Mouse (Mus musculus) thymus, postnatal 10 days (tissue): ENCODE measurements around the gene Abi1.
"Not testable (repeated sequence)": the region's sequence is repeated elsewhere in the genome, so short reads cannot be mapped to it uniquely, and the experiment has no call there.

ENCODE experiments used
- DNase-seq, 2 experiments: peaks; one replicate each; pipeline ENCODE4 v3.0.0; 2021; ENCODE audit warnings: low spot score in 2 of 2

Abi1 gene

DNA sequence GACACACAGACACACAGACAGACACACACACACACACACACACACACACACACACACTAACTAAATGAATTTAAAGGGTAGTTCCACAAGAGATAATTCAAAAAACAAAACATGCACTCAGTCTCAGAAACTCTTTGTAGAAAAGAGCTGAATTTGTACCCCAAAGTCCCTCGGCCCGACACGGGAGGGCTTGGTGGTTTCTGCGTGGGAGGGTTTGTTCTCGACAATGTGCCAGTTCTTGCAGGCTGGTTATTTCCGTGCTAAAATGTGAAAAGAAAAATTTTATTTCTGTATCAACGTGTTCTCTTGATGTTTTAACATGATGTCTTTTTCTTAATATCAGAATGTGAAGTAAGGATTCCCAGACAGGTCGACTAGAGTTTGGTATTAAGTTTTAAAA, 77.8 kb downstream of the Abi1 start:
- no peak for DNase-seq

DNA sequence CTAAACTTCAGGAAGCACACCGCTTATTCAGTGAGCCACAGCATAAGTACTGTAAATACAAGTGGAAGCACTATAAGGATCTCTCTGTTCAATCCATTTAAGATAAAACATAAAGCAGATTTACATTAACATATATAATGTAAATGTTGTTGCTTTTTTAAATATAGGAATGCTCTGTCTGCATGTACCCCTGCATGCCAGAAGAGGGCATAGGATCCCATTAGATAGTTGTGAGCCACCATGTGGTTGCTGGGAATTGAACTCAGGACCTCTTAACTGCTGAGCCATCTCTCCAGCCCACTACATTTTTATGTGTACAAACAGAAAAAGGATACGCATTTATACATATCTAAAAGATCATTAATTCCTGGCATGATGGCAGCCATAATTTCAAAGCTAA, 78.4 kb downstream of the Abi1 start:
- DNase-seq = no peak

DNA sequence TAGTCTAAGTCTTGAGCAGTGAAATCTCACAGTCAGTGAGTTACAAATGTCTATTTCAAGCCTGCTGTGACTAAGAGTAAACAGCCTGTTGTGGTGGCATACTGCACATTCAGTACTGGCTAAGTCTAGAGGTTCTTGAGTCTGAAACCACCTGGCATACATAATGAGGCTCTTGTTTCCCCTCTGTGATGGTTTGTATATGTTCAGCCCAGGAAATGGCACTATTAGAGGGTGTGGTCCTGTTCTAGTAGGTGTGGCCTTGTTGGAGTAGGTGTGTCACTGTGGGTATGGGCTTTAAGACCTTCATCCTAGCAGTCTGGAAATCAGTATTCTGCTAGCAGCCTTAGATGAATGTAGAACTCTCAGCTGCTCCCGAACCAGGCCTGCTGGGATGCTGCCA, 82.6 kb downstream of the Abi1 start:
- no peak for DNase-seq

DNA sequence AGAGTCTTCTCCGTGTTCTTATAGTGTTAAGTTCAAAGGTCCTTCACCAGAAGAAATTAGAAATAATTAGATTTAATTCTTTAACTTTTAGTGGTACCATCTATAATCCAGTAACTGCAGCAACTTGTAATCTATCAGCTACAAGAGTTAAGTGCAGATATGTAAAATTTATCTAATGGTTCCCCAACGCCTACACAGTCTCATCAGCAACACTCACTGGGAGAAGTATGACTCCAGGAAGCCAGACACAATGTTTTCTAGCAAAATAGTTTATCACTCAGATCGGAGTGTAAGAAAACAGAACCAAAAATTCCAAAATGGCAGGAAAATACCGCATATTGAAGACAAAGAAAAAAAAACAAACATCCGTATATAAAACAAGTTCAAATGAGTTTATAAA, 84.1 kb downstream of the Abi1 start:
- DNase-seq = no peak

DNA sequence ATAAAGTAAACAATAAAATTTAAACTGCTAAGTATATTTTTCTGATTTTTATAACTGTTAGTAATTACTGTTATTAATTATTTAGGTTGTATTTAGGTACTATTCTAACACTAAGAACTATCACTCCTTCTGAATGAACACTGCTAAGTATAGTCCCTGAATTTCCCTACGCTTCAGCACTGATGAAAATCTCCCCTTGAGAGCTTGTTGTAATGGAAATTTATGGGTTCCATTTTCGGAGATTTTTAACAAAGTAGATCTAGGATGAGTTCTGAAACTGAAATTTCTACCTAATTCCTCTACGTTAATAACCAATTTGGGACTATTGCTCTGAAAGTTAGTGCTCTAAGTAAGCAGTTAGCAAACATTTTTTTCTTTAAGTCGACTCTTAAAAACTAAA, 85.8 kb downstream of the Abi1 start:
- DNase-seq = no peak

DNA sequence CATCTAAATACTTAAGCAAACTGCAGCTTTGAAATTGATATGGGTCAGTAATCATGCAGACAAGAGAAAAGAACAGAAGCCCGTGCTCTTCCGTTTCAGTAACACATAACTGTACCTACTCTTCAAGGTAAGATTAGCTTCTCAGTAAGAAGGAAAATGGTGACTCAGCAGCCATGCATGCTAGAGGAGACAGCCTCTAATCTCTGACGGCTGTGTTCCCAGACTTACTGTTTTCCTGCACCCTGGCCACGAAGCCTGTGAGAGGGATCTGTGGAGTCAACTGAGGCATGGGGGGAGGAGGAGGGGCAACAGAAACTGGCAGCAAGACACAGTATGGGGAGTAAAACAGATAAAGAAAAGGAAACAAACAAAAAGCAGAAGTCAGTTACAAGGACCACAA, 90.1 kb downstream of the Abi1 start:
- DNase-seq = no peak

DNA sequence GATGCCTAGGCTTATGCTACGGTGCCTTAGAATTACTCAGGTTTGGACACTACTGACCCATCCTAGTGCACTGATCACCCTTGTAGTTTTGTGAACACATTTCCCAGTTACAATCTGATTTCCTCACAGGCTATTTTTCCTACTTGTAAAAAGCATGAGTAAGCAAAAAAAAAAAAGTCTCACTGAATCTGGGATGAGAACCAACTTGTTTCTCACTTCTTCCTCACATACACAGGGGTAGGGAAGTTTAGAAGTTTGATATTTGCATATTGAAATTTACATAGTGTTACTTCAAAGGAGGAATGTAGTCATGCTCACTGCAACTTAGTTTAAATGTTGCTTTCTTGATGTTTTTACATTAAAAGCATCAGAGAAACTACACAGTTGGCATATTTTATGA, 106.5 kb downstream of the Abi1 start:
- DNase-seq = no peak

DNA sequence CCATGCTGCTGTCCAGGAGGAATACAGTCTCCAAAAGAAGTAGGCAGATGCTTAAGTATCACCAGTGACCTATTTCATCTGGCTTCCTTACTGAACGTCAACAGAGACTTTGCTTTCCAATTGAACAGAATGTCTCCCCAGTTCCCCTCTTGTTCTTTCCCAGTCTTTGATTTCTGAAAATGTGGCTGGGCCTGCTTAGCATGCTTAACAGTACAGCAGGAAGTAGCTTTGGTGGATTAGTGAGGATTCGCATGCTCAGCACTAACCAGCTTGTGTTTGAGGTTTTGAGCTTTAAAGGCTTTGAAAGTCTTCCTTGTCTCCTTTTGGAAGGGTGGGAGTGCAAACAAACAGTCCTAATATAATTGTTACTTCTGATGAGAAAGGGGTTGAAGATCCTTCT, 111.8 kb downstream of the Abi1 start:
- no peak for DNase-seq

DNA sequence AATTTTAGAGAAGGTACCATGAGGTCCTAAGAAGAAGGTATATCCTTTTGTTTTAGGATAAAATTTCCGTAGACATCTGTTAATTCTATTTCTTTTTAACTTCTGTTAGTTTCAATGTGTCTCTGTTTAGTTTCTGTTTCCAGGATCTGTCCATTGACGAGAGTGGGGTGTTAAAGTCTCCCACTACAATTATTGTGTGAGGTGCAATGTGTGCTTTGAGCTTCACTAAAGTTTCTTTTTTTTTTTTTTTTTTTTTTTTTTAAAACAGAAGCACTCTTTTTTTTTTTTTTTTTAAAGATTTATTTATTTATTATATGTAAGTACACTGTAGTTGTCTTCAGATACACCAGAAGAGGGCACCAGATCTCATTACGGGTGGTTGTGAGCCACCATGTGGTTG, 114.1 kb downstream of the Abi1 start:
- DNase-seq = not testable (repeated sequence)

DNA sequence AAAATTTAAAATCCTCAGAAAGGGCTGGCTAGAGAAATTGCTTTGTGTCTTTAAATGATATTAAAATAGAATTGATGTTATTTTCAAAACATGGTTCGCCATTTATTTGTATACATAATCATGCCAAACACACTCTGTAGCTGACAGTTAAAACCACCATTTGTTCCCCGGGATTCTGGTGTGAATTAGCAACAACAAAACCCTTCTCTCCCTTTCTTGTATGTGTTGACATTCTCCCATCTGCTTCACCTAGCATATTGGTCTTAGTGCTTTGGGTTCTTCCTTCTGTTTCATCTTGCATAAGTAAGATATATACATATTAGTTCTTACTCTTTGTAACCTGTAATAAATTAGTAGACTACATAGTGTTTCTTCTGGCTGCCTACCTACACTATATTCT, 121.4 kb downstream of the Abi1 start:
- no peak for DNase-seq

DNA sequence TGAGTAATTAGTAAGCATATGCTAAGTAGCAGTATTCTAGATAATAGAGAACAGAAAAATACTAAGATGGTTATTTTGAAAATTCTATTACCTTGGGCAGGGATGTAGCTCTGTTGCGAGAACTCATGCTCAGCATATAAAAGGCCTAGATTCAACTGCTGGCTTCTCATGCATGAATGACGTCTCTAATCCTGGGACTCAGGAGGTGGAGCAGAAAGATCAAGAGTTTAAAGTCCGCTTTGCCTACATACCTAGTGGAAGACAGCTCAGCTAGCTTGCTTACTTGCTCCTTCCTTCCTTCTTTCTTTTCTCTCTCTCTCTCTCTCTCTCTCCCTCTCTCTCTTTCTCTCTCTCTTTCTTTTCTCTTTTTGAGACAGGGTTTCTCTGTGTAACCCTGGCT, 125.6 kb downstream of the Abi1 start:
- no peak for DNase-seq

DNA sequence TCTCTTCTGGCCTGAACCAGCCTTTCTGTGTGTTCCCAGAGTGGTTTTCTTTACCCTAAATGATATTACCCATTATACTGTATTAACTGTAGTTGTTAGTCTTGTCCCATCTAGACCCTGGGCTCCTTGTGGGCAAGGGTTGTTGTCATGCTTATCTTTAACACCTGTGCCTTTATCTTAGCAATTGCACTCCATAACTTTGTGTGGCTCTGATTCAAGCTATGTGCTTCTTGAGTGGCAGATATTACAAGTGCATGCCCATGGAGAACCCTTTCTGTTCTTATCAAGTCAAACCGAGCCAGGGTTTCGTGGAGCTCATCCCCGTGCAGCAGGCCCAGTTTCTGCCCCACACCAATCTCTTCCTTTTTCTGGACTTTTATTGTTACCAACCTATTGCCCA, 136.1 kb downstream of the Abi1 start:
- DNase-seq = no peak

DNA sequence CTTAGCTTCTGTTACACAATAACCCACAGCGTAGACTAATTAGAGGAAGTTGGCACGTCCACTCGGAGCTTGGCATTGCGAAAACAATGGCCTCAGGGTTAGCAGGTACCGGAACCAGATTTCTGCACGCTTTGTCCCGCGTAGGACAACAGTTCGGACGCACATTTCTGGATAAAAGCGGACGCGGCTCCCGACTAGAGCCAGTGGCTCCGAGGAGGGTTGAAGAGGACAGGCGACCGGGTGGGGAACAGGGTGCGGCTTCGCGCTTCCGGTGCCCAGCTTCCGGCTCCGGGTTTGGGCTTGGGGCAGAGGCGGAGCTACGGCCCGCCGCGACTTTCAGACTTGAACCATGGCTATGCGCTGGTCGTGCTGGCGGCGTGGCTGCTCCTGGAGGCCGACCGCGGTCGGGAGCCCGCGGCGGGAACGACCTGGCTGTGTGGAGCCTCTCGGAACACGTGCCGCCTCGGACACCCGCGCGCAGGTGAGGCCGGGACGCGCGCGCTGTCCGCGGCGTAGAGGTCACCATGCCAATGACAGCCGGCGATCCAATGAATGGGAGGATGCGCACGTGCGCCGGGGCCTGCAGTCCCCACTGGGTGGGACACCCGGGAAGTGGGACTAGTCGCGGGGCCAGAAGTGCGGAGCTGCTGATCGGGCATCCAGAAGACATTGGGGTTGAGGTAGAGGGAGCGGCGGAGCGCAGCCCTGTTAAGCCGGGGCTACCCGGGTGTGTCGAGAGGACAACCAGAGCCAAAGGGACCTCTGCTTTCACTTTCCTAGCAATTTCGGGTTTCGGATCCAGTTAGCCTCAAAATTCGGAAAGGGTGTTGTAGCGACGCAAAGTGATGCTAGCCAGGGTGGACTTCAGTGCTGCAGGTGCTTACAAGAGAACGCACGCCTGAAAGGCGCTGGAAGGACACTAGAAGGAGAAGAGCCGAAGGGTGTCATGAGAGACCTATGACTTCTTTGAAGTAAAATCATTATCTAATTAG, 144.5 kb downstream of the Abi1 start, which contains the start of gene Pdss1:
Pdss1 (plus strand) TSS at position 241 of the 992 bp plus-strand sequence.
- DNase-seq = peak; percentile 70 to 79

DNA sequence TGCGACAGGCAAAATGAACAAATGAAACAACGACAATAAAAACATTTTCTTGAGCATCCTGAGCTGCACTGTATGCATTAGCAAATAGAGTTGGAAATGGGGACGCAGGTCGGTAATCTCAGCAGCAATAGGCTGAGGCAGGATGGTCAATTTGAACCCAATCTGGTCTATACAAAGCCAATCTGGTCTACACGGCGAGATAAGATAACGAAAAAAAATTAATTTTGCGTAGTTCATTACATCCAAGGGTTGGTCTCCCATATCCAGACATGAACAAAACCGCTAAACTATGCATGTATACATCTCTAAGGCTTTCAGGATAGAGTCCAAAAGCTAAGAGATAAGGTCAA, 145.1 kb downstream of the Abi1 start:
- no peak for DNase-seq
